ENCODE assay signal across 8 mouse cellular contexts in the genomic region with DNA sequence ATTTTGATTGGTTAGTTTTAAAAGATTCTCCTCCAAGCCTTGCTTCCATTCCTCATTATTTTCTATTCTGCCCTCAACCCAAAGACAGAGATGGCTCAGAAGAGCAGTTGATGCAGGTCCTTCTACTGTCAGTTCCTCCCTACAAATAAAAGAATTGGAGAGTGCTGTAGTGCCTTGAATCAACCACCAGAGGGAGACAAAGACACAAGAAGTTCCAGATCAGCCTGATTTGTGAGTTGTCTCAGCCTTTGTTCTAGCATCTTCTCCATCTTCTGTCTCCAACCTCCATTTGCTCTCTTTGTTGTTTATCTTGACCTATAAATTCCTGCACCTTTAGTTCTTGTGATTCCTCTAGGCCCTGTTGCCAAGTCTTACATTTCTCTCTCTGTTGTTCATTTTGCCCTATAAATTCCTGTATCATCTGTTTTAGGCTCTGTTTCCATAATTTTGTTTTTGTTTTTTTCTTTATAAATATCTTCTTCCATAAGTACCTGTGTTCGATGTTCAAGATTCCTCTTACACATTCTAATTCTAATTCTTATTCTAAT. TPM values are rescaled to one million over a fixed set of nuclear protein-coding genes. Genes with fewer than 3 reads are reported as not detected.
DNase-seq lines count a peak whose midpoint lies in the region; ATAC-seq and TF ChIP-seq lines count a peak whose summit lies in the region.

No protein-coding gene starts in this region.

- 77% methylated on average over 1 of the region's 1 CpGs for WGBS in hindbrain, embryonic 11.5 days
- WGBS in hindbrain, embryonic 13.5 days, result 78% methylated on average over 1 of the region's 1 CpGs

- no peak for ATAC-seq in hindbrain, embryonic 11.5 days (ENCODE audit: low FRiP score)
- no peak for ATAC-seq in hindbrain, embryonic 13.5 days (ENCODE audit: low FRiP score)

- H3K36me3 ChIP-seq in hindbrain, embryonic 11.5 days (ENCODE audit: control insufficient read depth, insufficient read depth, low read length), result no peaks in the 10 kb centered on the region
- no peaks in the 10 kb centered on the region for H3K36me3 ChIP-seq in hindbrain, embryonic 13.5 days
- H3K36me3 ChIP-seq in C2C12 (ENCODE audit: control insufficient read depth, insufficient read depth), result no peaks in the 10 kb centered on the region

- no peaks in the 10 kb centered on the region for H3K9me3 ChIP-seq in hindbrain, embryonic 11.5 days (ENCODE audit: control insufficient read depth, low read length)
- no peaks in the 10 kb centered on the region for H3K9me3 ChIP-seq in hindbrain, embryonic 13.5 days

- H3K27me3 ChIP-seq in hindbrain, embryonic 11.5 days (ENCODE audit: control insufficient read depth, insufficient read depth, low read length), result no peaks in the 10 kb centered on the region
- no peaks in the 10 kb centered on the region for H3K27me3 ChIP-seq in hindbrain, embryonic 13.5 days
- H3K27me3 ChIP-seq in C2C12 (ENCODE audit: control insufficient read depth, insufficient read depth, insufficient read length), result no peaks in the 10 kb centered on the region

- no peak overlapping the region for H3ac ChIP-seq in C2C12 (ENCODE audit: control insufficient read depth, insufficient read length, low read depth)

- no peaks in the 10 kb centered on the region for H3K4me1 ChIP-seq in hindbrain, embryonic 11.5 days (replicated peaks; ENCODE audit: control insufficient read depth, insufficient read depth, low read length)
- H3K4me1 ChIP-seq in hindbrain, embryonic 13.5 days (replicated peaks), result no peaks in the 10 kb centered on the region

- H3K9ac ChIP-seq in hindbrain, embryonic 11.5 days (ENCODE audit: low read depth, low read length), result no peak overlapping the region
- no peak overlapping the region for H3K9ac ChIP-seq in hindbrain, embryonic 13.5 days

- no peaks in the 10 kb centered on the region for H3K79me2 ChIP-seq in C2C12 (ENCODE audit: control insufficient read depth, insufficient read depth)

- no peak overlapping the region for H3K27ac ChIP-seq in hindbrain, embryonic 11.5 days (ENCODE audit: low read depth, low read length)
- H3K27ac ChIP-seq in hindbrain, embryonic 13.5 days, result no peak overlapping the region
- H3K27ac ChIP-seq in layer of hippocampus, adult 2 months, result no peak overlapping the region

- H3K79me3 ChIP-seq in C2C12 (ENCODE audit: low read depth), result no peaks in the 10 kb centered on the region

- TF ChIP-seq CTCF in C2C12 (IDR thresholded peaks at IDR 0.05; ENCODE audit: control insufficient read depth, insufficient read depth, insufficient read length), result peak; percentile 44
- TF ChIP-seq CTCF in layer of hippocampus, adult 2 months (conservative IDR thresholded peaks at IDR 0.05), result peak; percentile 94

- H3K4me3 ChIP-seq in hindbrain, embryonic 11.5 days (ENCODE audit: low read depth, low read length), result no peak overlapping the region
- no peak overlapping the region for H3K4me3 ChIP-seq in hindbrain, embryonic 13.5 days
- no peak overlapping the region for H3K4me3 ChIP-seq in C2C12 (ENCODE audit: insufficient read depth, poor library complexity, severe bottlenecking)
- H3K4me3 ChIP-seq in layer of hippocampus, adult 2 months, result no peak overlapping the region

- DNase-seq in hindbrain, embryonic 11.5 days (ENCODE audit: low spot score), result peak; percentile 69
- DNase-seq in R1 (ENCODE audit: low read depth, low spot score), result peak; percentile 72
- DNase-seq in embryo, embryonic 11 days, result peak; percentile 76
- DNase-seq in layer of hippocampus, adult 2 months (ENCODE audit: low spot score in 2 of 2), result peak; percentile 28 to 34
- DNase-seq in retina, embryonic 14.5 days (ENCODE audit: low spot score), result peak; percentile 93
- DNase-seq in spleen, postnatal 4 days (ENCODE audit: low spot score in 2 of 2), result no peak

- H3K4me2 ChIP-seq in hindbrain, embryonic 11.5 days (replicated peaks; ENCODE audit: low read depth, low read length), result no peak overlapping the region
- H3K4me2 ChIP-seq in hindbrain, embryonic 13.5 days, result no peak overlapping the region

TF ChIP-seq in C2C12, 6 proteins besides CTCF, POLR2A, EP300 and RAD21:
- TF ChIP-seq MAX (IDR thresholded peaks at IDR 0.05) (no peak), MYOG (IDR thresholded peaks at IDR 0.05; ENCODE audit: control insufficient read depth, extremely low read depth, insufficient read length) (no peak), FOSL1 (IDR thresholded peaks at IDR 0.05; ENCODE audit: insufficient read depth, low read length, poor library complexity, severe bottlenecking) (no peak), USF1 (IDR thresholded peaks at IDR 0.05; ENCODE audit: low read depth) (no peak), CEBPB (IDR thresholded peaks at IDR 0.05; ENCODE audit: low read depth) (no peak), MYOD1 (IDR thresholded peaks at IDR 0.05; ENCODE audit: control insufficient read depth, insufficient read length, low read depth) (no peak)

RNA-seq across cellular contexts. Expression of gene Ins2, which starts 6.2 kb away (rescaled TPM):
- polyA plus RNA-seq in hindbrain, embryonic 11.5 days (2014; fragmentation: Nextera tagmentation; extraction: Ambion mirVana), result 0.84 TPM in 1 of 2 replicates, not detected in the other
- polyA plus RNA-seq in hindbrain, embryonic 13.5 days (2015; fragmentation: Nextera tagmentation; extraction: Ambion mirVana), result 0.83 and 0.99 TPM in 2 replicates
- not detected for polyA plus RNA-seq in C2C12 (2012; fragmentation: generic; extraction: Trizol)
- total RNA-seq in layer of hippocampus, adult 2 months (2021), result not detected

Comparison
In these comparisons a context has a peak if more than half of its experiments do, and no peak if none do; other contexts are left out.
1. DNase-seq: peak in hindbrain, embryonic 11.5 days (single experiment), R1 (single experiment), embryo, embryonic 11 days (single experiment), layer of hippocampus, adult 2 months (2 of 2) and retina, embryonic 14.5 days (single experiment); none in spleen, postnatal 4 days (0 of 2).